Mouse (Mus musculus): Measurements from ENCODE around the gene Nxpe5. TPM values are rescaled to one million over a fixed set of nuclear protein-coding genes. Genes with fewer than 3 reads are reported as not detected.

Gene Nxpe5
- polyA plus RNA-seq, 1 experiment from 2014 or later = not detected

DNA sequence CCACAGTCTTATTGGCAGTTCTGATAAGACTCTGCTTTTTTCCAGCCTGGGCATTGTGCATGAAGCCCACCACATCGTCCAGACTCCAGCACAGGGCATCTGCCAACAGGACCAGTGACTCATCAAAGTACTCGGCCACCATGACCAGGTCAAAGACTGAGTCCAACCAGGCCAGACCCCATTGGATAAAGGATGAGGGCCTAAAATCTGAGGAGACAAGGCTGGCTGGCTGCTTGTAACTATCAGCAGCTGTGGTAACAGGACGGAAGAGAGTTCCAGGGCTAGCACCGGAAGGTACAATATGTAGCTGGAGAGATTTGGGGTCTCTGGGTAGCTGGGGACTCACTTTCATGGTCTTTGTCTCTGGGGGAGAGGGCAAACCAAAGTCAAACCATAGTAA, 40.0 kb downstream of the Nxpe5 start:
- peaks cover 6% of the 10 kb centered on the region; the same call in 1 of the 2 replicates for H3K36me3 ChIP-seq (ENCODE audit: control insufficient read depth, insufficient read depth, low read length)
- no peaks in the 10 kb centered on the region for H3K27me3 ChIP-seq (replicated peaks; ENCODE audit: control insufficient read depth, insufficient read depth, low read length)

DNA sequence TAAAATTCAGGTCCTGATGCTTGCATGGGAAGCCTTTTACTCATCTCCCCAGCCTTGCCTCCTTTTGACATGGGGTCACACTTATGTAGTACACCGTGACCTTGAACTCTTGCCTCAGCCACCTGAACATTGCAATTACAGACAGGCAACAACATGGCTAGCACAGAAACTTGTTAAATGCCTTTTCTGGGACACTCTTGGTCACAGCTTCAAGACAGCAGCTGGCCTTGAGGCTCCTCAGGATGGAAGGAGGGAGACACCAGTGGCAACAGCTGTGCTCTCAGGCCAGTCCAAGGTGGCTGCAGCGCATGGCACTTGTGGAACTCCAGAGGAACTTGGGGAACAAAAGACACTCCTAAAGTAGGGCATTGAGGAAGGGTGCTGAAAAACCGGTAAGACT, 41.4 kb downstream of the Nxpe5 start:
- Histone ChIP-seq H3K9ac (ENCODE audit: low read depth, low read length) (no peak overlapping the region), H3K27me3 (replicated peaks; ENCODE audit: control insufficient read depth, insufficient read depth, low read length) (no peaks in the 10 kb centered on the region), H3K4me1 (ENCODE audit: control insufficient read depth, insufficient read depth, low read length) (peaks cover 10% of the 10 kb centered on the region), H3K4me2 (ENCODE audit: low read depth, low read length) (no peak overlapping the region), H3K4me3 (ENCODE audit: low read length) (no peak overlapping the region), H3K27ac (ENCODE audit: low read length) (no peak overlapping the region), H3K36me3 (ENCODE audit: control insufficient read depth, insufficient read depth, low read length) (no peaks in the 10 kb centered on the region), H3K9me3 (ENCODE audit: control insufficient read depth, low read length) (no peaks in the 10 kb centered on the region)
- 89% methylated on average over 3 of the region's 3 CpGs for WGBS
- no peak for ATAC-seq

More for the DNA sequence above, 40.0 kb downstream of the Nxpe5 start:
- WGBS = 97% methylated on average over 4 of the region's 4 CpGs
- Histone ChIP-seq H3K9ac (ENCODE audit: low read depth, low read length) (no peak overlapping the region), H3K9me3 (ENCODE audit: control insufficient read depth, low read length) (no peaks in the 10 kb centered on the region), H3K4me1 (ENCODE audit: control insufficient read depth, insufficient read depth, low read length) (peaks cover 12% of the 10 kb centered on the region), H3K27ac (ENCODE audit: low read length) (no peak overlapping the region), H3K4me3 (ENCODE audit: low read length) (no peak overlapping the region), H3K4me2 (ENCODE audit: low read depth, low read length) (no peak overlapping the region)
- ATAC-seq = no peak

DNA sequence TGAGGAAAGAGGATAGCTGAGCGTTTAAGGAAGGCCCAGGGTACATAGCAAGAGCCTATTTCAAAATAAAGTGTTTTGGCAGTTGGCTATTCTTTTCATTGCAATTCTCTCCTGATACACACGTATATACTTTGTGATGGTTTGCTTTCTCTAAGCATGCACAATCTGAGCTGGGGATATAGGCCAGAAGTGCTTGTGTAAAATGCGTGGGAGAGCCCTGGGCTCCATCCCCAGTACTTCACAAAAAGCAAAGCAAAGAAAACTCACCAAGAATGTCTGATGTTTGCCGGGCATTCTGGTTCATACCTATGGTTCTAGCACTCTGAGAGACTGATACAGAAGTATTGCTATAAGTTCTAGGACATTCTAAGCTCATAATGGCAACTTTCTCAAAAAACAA, 43.3 kb downstream of the Nxpe5 start:
- ATAC-seq = no peak
- no peak overlapping the region for H3K4me2 ChIP-seq (ENCODE audit: low read depth, low read length)
- WGBS = 79% methylated on average over 4 of the region's 4 CpGs

DNA sequence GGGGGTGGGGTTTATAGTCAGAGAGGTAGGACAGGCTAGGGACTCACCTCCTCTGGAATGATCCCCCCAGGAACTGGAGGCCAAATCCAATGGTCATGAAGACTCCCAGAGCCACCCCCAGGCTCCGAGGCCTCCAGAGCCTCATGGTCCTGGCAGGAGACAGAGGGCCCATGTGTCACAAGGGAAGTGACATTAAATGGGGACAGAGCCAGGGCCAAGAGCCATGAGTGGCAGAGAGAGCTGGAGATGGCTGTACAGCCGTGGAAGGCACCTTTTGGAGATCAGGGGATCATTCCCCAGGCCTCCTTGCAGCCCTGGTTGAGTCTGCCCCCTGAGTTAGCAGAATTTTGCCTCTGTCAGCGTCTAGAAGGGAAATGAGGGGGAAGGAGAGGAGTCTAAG, 45.5 kb downstream of the Nxpe5 start:
- peaks cover 6% of the 10 kb centered on the region for H3K4me1 ChIP-seq (ENCODE audit: control insufficient read depth, insufficient read depth, low read length)
- no peaks in the 10 kb centered on the region for H3K9me3 ChIP-seq (ENCODE audit: control insufficient read depth, low read length)
- H3K27ac ChIP-seq (ENCODE audit: low read length) = no peak overlapping the region
- 62% methylated on average over 3 of the region's 3 CpGs for WGBS
- H3K36me3 ChIP-seq (ENCODE audit: control insufficient read depth, insufficient read depth, low read length) = no peaks in the 10 kb centered on the region
- H3K9ac ChIP-seq (ENCODE audit: low read depth, low read length) = no peak overlapping the region
- no peak for ATAC-seq
- no peaks in the 10 kb centered on the region for H3K27me3 ChIP-seq (replicated peaks; ENCODE audit: control insufficient read depth, insufficient read depth, low read length)
- no peak overlapping the region for H3K4me2 ChIP-seq (ENCODE audit: low read depth, low read length)
- no peak overlapping the region for H3K4me3 ChIP-seq (ENCODE audit: low read length)

More for the DNA sequence above, 43.3 kb downstream of the Nxpe5 start:
- Histone ChIP-seq H3K4me3 (ENCODE audit: low read length) (no peak overlapping the region), H3K27ac (ENCODE audit: low read length) (no peak overlapping the region), H3K9me3 (ENCODE audit: control insufficient read depth, low read length) (no peaks in the 10 kb centered on the region), H3K27me3 (replicated peaks; ENCODE audit: control insufficient read depth, insufficient read depth, low read length) (no peaks in the 10 kb centered on the region), H3K4me1 (ENCODE audit: control insufficient read depth, insufficient read depth, low read length) (no peaks in the 10 kb centered on the region), H3K9ac (ENCODE audit: low read depth, low read length) (no peak overlapping the region), H3K36me3 (ENCODE audit: control insufficient read depth, insufficient read depth, low read length) (no peaks in the 10 kb centered on the region)

DNA sequence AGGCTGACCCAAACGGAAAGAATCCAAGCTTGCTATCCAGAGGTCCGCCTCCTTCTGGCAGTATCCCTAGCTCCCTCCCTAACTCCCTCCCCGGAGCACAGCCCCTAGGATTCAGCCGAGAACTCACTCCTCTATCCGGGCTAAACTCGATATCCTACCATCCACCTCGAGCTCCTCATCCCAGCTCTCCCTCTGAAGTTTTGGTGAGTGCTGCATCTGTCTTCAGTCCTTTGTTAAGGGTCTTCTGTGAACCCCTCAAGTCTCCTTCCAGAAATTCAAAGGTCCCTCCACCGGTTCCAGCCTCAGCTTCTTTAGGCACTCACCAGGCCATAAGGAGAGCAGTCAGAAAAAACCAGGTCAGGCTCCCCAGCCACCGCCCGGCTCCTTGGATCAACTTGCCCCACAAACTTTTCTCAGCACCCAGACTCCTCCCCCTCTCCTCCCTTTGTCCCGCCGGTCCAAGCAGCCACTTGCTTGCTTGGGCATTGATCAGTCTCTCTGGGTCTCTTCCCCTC, 46.8 kb downstream of the Nxpe5 start, which contains the start of gene Gal3st4:
TSS of gene Gal3st4 (minus strand) at position 432 of the 515 bp plus-strand sequence.
- Histone ChIP-seq H3K27me3 (replicated peaks; ENCODE audit: control insufficient read depth, insufficient read depth, low read length) (no peaks in the 10 kb centered on the region), H3K27ac (ENCODE audit: low read length) (no peak within 1 kb of the TSS), H3K9me3 (ENCODE audit: control insufficient read depth, low read length) (no peaks in the 10 kb centered on the region), H3K4me3 (ENCODE audit: low read length) (peak within 1 kb of the TSS; percentile 30), H3K36me3 (ENCODE audit: control insufficient read depth, insufficient read depth, low read length) (no peaks in the 10 kb centered on the region), H3K9ac (ENCODE audit: low read depth, low read length) (peak within 1 kb of the TSS; percentile 49), H3K4me1 (ENCODE audit: control insufficient read depth, insufficient read depth, low read length) (peaks cover 6% of the 10 kb centered on the region), H3K4me2 (ENCODE audit: low read depth, low read length) (peak within 1 kb of the TSS; percentile 35)
- 5% methylated on average over 12 of the region's 12 CpGs for WGBS
- peak; percentile 57 for ATAC-seq

DNA sequence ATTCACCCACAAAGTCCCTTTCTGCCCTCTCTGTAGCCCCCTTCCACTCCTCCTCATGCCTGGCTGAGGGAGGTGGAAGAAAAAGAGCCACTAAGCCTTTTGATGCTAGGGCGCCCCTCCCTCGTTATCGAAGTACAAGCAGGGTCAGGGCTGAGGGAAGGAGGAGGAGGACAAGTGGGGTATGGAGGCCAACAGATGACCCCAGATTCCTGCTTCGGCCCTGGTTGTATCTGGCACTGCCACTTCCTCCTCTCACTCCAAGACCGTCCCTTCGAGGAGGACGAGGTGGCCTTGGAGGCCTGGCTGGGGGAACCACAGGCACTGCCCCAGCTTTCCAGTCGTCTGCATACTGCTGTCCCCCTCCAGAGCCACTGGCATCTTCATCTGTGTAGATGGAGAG, 48.5 kb downstream of the Nxpe5 start:
- no peaks in the 10 kb centered on the region for H3K36me3 ChIP-seq (ENCODE audit: control insufficient read depth, insufficient read depth, low read length)
- H3K9me3 ChIP-seq (ENCODE audit: control insufficient read depth, low read length) = no peaks in the 10 kb centered on the region
- peaks cover 6% of the 10 kb centered on the region for H3K4me1 ChIP-seq (ENCODE audit: control insufficient read depth, insufficient read depth, low read length)
- H3K27ac ChIP-seq (ENCODE audit: low read length) = no peak overlapping the region
- 70% methylated on average over 8 of the region's 8 CpGs for WGBS
- no peak for ATAC-seq
- H3K9ac ChIP-seq (ENCODE audit: low read depth, low read length) = no peak overlapping the region
- H3K27me3 ChIP-seq (replicated peaks; ENCODE audit: control insufficient read depth, insufficient read depth, low read length) = no peaks in the 10 kb centered on the region
- H3K4me2 ChIP-seq (ENCODE audit: low read depth, low read length) = no peak overlapping the region
- H3K4me3 ChIP-seq (ENCODE audit: low read length) = no peak overlapping the region

DNA sequence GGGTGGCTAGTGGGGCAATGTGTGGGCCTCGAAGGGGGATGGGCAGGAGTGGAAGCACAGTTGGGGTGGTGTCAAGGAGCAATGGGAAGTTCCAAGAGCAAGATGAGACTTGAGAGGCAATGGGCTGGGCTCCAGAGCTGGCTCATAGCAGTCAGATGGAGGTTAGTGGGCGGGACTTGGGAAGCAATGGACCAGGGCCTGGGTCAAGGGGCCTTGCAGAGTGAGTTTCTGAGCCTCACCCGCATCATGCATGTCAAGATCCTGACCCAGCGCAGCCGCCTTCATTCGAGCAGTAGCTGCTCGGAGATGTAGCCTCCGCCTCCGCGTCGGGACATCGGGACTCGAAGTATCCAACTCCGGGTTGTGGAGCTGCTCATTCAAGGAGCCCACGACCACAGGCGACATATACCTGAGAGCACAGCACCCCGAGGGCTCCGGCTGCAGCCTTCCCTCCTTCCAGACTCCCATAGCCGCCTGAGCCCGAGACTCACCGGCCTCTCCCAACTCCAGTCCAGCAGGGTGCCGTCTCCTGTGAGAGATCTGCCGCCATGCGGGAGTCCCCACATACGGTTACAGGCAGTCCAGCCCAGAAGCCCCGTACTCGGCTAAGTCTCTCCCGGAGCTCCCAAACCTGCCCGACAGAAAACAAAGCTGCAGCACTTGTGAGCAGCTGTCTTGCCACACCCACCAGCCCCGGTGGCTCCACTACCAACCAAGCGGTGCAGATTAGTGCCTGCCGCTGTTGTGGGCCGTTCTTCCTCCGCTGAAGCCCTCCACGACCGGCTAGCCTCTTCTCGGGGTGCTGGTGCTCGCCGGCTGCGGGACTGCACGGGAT, 49.7 kb downstream of the Nxpe5 start:
- H3K9me3 ChIP-seq (ENCODE audit: control insufficient read depth, low read length) = peaks cover 2% of the 10 kb centered on the region
- H3K27ac ChIP-seq (ENCODE audit: low read length) = no peak overlapping the region
- H3K27me3 ChIP-seq (replicated peaks; ENCODE audit: control insufficient read depth, insufficient read depth, low read length) = no peaks in the 10 kb centered on the region
- H3K4me1 ChIP-seq (ENCODE audit: control insufficient read depth, insufficient read depth, low read length) = peaks cover 9% of the 10 kb centered on the region
- ATAC-seq = no peak
- no peaks in the 10 kb centered on the region for H3K36me3 ChIP-seq (ENCODE audit: control insufficient read depth, insufficient read depth, low read length)
- H3K9ac ChIP-seq (ENCODE audit: low read depth, low read length) = peak overlapping the region; percentile 34
- H3K4me3 ChIP-seq (ENCODE audit: low read length) = 0 out of 2 replicates have a peak overlapping the region, but pooled peaks have one; percentile 2
- peak overlapping the region; percentile 41 for H3K4me2 ChIP-seq (ENCODE audit: low read depth, low read length)
- WGBS = 39% methylated on average over 41 of the region's 41 CpGs

DNA sequence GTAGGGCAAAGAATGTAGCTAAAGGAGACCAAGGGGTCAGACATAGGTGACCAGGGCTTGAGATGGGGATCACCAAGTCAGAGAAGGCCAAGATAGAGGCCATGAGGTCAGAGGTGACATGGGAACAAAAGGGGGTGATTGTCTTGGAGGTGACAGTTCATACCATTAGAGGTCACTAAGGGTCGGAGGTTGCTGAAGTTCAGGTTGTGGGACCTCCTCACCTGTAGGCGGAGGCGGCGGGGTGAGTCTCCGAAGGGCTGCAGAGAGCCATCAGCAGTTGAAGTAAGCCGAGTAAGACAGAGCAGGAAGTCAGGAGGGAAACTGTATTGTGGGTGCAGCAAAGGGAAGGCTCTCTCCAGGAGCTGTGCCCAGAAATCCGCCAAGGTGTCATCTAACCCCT, 52.3 kb downstream of the Nxpe5 start:
- Histone ChIP-seq H3K27ac (ENCODE audit: low read length) (no peak overlapping the region), H3K9me3 (ENCODE audit: control insufficient read depth, low read length) (peaks cover 9% of the 10 kb centered on the region), H3K4me1 (ENCODE audit: control insufficient read depth, insufficient read depth, low read length) (peaks cover 10% of the 10 kb centered on the region), H3K4me2 (ENCODE audit: low read depth, low read length) (no peak overlapping the region), H3K36me3 (ENCODE audit: control insufficient read depth, insufficient read depth, low read length) (no peaks in the 10 kb centered on the region), H3K4me3 (ENCODE audit: low read length) (no peak overlapping the region), H3K9ac (ENCODE audit: low read depth, low read length) (no peak overlapping the region), H3K27me3 (replicated peaks; ENCODE audit: control insufficient read depth, insufficient read depth, low read length) (no peaks in the 10 kb centered on the region)
- ATAC-seq = no peak
- WGBS = 87% methylated on average over 7 of the region's 7 CpGs

DNA sequence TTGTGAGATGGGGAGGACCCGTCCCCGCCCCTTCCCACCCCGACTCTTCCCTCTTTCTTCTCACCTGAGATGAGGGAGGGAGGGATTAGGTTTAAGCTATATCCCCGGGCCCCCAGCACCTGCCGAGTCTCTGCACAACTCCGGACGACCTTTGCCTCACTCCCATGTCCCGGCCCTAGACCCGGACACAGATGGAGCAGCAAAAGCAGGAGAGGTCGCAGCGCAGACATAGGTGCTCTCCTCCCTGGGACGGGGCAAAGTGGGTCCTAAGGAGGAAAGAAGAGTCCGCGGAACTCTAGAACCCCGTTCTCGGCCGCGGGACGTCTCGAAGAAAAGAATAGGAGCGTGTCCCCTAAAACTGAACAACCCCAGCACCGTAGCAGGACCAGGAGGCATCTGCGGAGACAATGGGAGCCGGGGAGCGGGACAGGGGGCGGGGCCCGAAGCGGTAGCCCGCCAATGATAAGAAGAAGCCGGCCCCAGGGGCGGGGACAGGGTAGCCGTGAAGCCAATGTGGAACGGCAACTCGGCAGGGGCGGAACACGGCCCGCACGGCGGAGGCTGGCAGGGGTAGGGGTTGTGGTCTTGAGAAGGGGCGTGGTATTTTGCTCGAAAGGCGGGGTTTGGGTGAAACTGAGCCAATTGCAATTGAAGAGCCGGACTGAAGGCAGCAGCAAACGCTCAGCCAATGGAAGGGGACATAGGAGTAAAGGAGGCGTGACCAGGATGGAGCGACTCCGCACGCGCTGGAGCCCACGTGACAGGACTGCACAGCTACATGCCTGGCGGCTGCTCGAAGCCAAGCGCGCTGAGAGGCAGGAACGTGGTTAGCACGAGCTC, 54.1 kb downstream of the Nxpe5 start, which contains the start of the genes Gm43720, Gpc2 and Stag3:
TSS of gene Gm43720 (minus strand) at position 374 of the 840 bp plus-strand sequence.
TSS of gene Gpc2 (minus strand) at position 421 of the 840 bp plus-strand sequence.
TSS of gene Stag3 (plus strand) at position 656 of the 840 bp plus-strand sequence.
- Histone ChIP-seq H3K36me3 (ENCODE audit: control insufficient read depth, insufficient read depth, low read length) (no peaks in the 10 kb centered on the region), H3K9ac (ENCODE audit: low read depth, low read length) (peak within 1 kb of the TSS; percentile 67), H3K4me3 (ENCODE audit: low read length) (peak within 1 kb of the TSS; percentile 59), H3K9me3 (ENCODE audit: control insufficient read depth, low read length) (peaks cover 9% of the 10 kb centered on the region), H3K4me1 (ENCODE audit: control insufficient read depth, insufficient read depth, low read length) (peaks cover 10% of the 10 kb centered on the region), H3K4me2 (ENCODE audit: low read depth, low read length) (peak within 1 kb of the TSS; percentile 69), H3K27ac (ENCODE audit: low read length) (no peak within 1 kb of the TSS), H3K27me3 (replicated peaks; ENCODE audit: control insufficient read depth, insufficient read depth, low read length) (no peaks in the 10 kb centered on the region)
- WGBS = under 1% methylated on average over 56 of the region's 56 CpGs
- peak; percentile 99 for ATAC-seq

Data from intestine, embryonic 16.5 days (tissue).